Mouse (Mus musculus) erythroblast, embryonic 14.5 days (primary cell): ENCODE data around the gene Dsn1.

Experiments
- GATA1 ChIP-seq: IDR thresholded peaks from 2 replicates; pipeline ENCODE4 v1.6.1; 2012; ENCODE audit warnings: low read length, inconsistent platforms, mixed read lengths
- TAL1 ChIP-seq: IDR thresholded peaks from 3 replicates; pipeline ENCODE4 v1.6.1; 2012; ENCODE audit warnings: low read length, inconsistent platforms, mixed read lengths

- peak; percentile 68 for TF ChIP-seq GATA1
- TF ChIP-seq TAL1: peak; percentile 58; the same call in 2 of the 3 replicates
Measured at GRCm38 (mm10) chr2:157027106-157028008, 20.4 kb upstream of the Dsn1 start.
